Mouse (Mus musculus) ES-E14 (cell line): ENCODE results near the gene Ston2. TPM values are rescaled to one million over a fixed set of nuclear protein-coding genes. Genes with fewer than 3 reads are reported as not detected.
"Not testable (repeated sequence)": the region's sequence is repeated elsewhere in the genome, so short reads cannot be mapped to it uniquely, and the experiment has no call there.

Source experiments
- DNase-seq: peaks from one replicate; pipeline ENCODE4 v3.0.0-alpha.2; 2013; ENCODE audit warnings: low read depth, low spot score
- H3K27ac ChIP-seq: 2 replicates; pipeline ENCODE4 v1.5.1; 2012; ENCODE audit warnings: low read depth, mild to moderate bottlenecking, low read length, moderate library complexity, mixed read lengths; ENCODE audit not compliant: poor library complexity, insufficient read depth, severe bottlenecking
- H3K36me3 ChIP-seq: 2 replicates; pipeline ENCODE4 v1.6.1; 2012; ENCODE audit warnings: mild to moderate bottlenecking, low read length, moderate library complexity, mixed read lengths; ENCODE audit not compliant: control insufficient read depth, poor library complexity, insufficient read depth, severe bottlenecking
- H3K4me1 ChIP-seq, 2 experiments: fragments of 150-350 bp in 1 of 2; sonication (generic) in 1 of 2; 2 replicates each; pipeline ENCODE4 v1.6.1; 2012; ENCODE audit warnings: low read length in 2 of 2, mild to moderate bottlenecking in 1 of 2, mixed read lengths in 1 of 2; ENCODE audit not compliant: control insufficient read depth in 2 of 2, insufficient read depth in 2 of 2, poor library complexity in 1 of 2
- H3K4me3 ChIP-seq, 2 experiments: fragments of 150-350 bp in 1 of 2; sonication (generic) in 1 of 2; 2 replicates each; pipeline ENCODE4 v1.5.1; 2012; ENCODE audit warnings: low read length in 2 of 2, low read depth in 1 of 2, mild to moderate bottlenecking in 1 of 2, mixed read lengths in 1 of 2; ENCODE audit not compliant: insufficient read depth in 1 of 2, poor library complexity in 1 of 2, severe bottlenecking in 1 of 2
- H3K9ac ChIP-seq: 2 replicates; pipeline ENCODE4 v1.6.1; 2012; ENCODE audit warnings: low read depth, mild to moderate bottlenecking, low read length, mixed read lengths; ENCODE audit not compliant: poor library complexity, insufficient read depth, severe bottlenecking
- H3K9me3 ChIP-seq: fragments of 150-350 bp; sonication (generic); 2 replicates; pipeline ENCODE4 v1.6.1; 2012; ENCODE audit warnings: low read depth, mild to moderate bottlenecking, low read length; ENCODE audit not compliant: control insufficient read depth, insufficient read depth
- CHD2 ChIP-seq: IDR thresholded peaks from 2 replicates; pipeline ENCODE4 v1.6.1; 2014; ENCODE audit warnings: mild to moderate bottlenecking, low read depth, low read length, inconsistent platforms
- HCFC1 ChIP-seq: IDR thresholded peaks from 2 replicates; pipeline ENCODE4 v1.6.1; 2012; ENCODE audit warnings: low read length, inconsistent platforms, borderline replicate concordance; ENCODE audit not compliant: insufficient read depth
- MAFK ChIP-seq: IDR thresholded peaks from 2 replicates; pipeline ENCODE4 v1.6.1; 2014; ENCODE audit warnings: mild to moderate bottlenecking, low read depth, low read length, inconsistent platforms; ENCODE audit not compliant: insufficient read depth
- ZC3H11A ChIP-seq: IDR thresholded peaks from 2 replicates; pipeline ENCODE4 v1.6.1; 2012; ENCODE audit warnings: low read depth, mild to moderate bottlenecking, inconsistent platforms, low read length, borderline replicate concordance
- ZNF384 ChIP-seq: IDR thresholded peaks from 2 replicates; pipeline ENCODE4 v1.6.1; 2012; ENCODE audit warnings: low read depth, low read length, inconsistent platforms
- in situ Hi-C, 2 experiments: fragments of 600-800 bp; cut with MboI; formaldehyde crosslinking; loops; one replicate each; pipeline ENCODE4 v1.15.1; 2025; ENCODE audit warnings: low sequenced_read_pairs in 2 of 2, inconsistent platforms in 1 of 2; ENCODE audit not compliant: unreplicated experiment in 2 of 2
- total RNA-seq: library from RNA; depleted of rRNA; stranded (reverse); fragments of 300-350 nt; gene quantifications from 2 replicates; pipeline ENCODE4 v1.2.3, GENCODE M21; 2012; rRNA removed

Ston2 gene
- total RNA-seq, 1 experiment, result 11.7 TPM

GRCm38 (mm10) chr12:91587077-91587476 lies 201.1 kb downstream of the Ston2 start:
- H3K4me1 ChIP-seq, result no peaks in the 10 kb centered on the region; a peak in 2 of 4 replicates
- no peak for TF ChIP-seq MAFK
- no peak for TF ChIP-seq CHD2
- TF ChIP-seq ZC3H11A, result no peak
- no peak for TF ChIP-seq HCFC1
- no peak for TF ChIP-seq ZNF384
- DNase-seq, result no peak
- in situ Hi-C loops, result no loop called here
- no peak overlapping the region; the same call in 1 of the 2 replicates for H3K9ac ChIP-seq
- H3K4me3 ChIP-seq, result peak overlapping the region; percentile 86 to 97; a peak in 3 of 4 replicates
- H3K36me3 ChIP-seq, result peaks cover 6% of the 10 kb centered on the region
- no peak overlapping the region for H3K27ac ChIP-seq
- no peaks in the 10 kb centered on the region for H3K9me3 ChIP-seq

GRCm38 (mm10) chr12:91585815-91586214 lies 202.4 kb downstream of the Ston2 start:
- H3K9me3 ChIP-seq, H3K27ac ChIP-seq, H3K4me1 ChIP-seq, DNase-seq, H3K4me3 ChIP-seq, in situ Hi-C loops, H3K9ac ChIP-seq, H3K36me3 ChIP-seq: not testable (repeated sequence)

- Histone ChIP-seq H3K9me3 (no peaks in the 10 kb centered on the region), H3K4me1 (no peaks in the 10 kb centered on the region; a peak in 1 of 4 replicates), H3K36me3 (peaks cover 6% of the 10 kb centered on the region), H3K4me3 (no peak overlapping the region), H3K9ac (no peak overlapping the region), H3K27ac (no peak overlapping the region)
- TF ChIP-seq MAFK (no peak), CHD2 (no peak), ZNF384 (no peak), ZC3H11A (no peak), HCFC1 (no peak)
- in situ Hi-C loops, result no loop called here
- no peak for DNase-seq
Observed at GRCm38 (mm10) chr12:91585206-91585605, 203.0 kb downstream of the Ston2 start.

GRCm38 (mm10) chr12:91583409-91583808 lies 204.8 kb downstream of the Ston2 start:
- TF ChIP-seq CHD2 (0 out of 2 replicates have a peak, but pooled peaks have one; percentile 28), HCFC1 (no peak)
- H3K27ac ChIP-seq, result no peak overlapping the region
- no peak overlapping the region for H3K9ac ChIP-seq
- peaks cover 6% of the 10 kb centered on the region for H3K36me3 ChIP-seq
- no peak overlapping the region for H3K4me3 ChIP-seq
- no peaks in the 10 kb centered on the region; a peak in 1 of 4 replicates for H3K4me1 ChIP-seq
- in situ Hi-C loops, result no loop called here
- DNase-seq, result no peak
- no peaks in the 10 kb centered on the region for H3K9me3 ChIP-seq

Other genes with a start within 250 kb of the Ston2 start
- gene Gtf2a1, start 197.9 kb downstream of the Ston2 start, total RNA-seq, result 27.9 and 38.0 TPM in 2 replicates
- gene Sel1l, start 60.8 kb upstream of the Ston2 start, total RNA-seq, result 64.6 and 91.3 TPM in 2 replicates